Comparison of ENCODE assay signal across 20 mouse cellular contexts in genomic region chr14:28493806-28494205, GRCm38 (mm10). TPM values are rescaled to one million over a fixed set of nuclear protein-coding genes. Genes with fewer than 3 reads are reported as not detected.
DNase-seq lines count a peak whose midpoint lies in the region; ATAC-seq and TF ChIP-seq lines count a peak whose summit lies in the region.
"Had no signal": no experiment of that assay in that cellular context is flagged by ENCODE, and none has a peak within 500 bp of the region (broad histone marks: within the 10 kb centered on the region; RNA-seq: fewer than 3 reads in every experiment).

No protein-coding gene starts in this region.

- no peak for TF ChIP-seq EP300 in heart, adult 2 months (IDR thresholded peaks at IDR 0.05; ENCODE audit: insufficient read depth, low read depth, low read length)

- no peaks in the 10 kb centered on the region for H3K79me2 ChIP-seq in heart, adult 2 months (replicated peaks; ENCODE audit: control insufficient read depth, insufficient read depth, low read length)

- no peaks in the 10 kb centered on the region for H3K9me3 ChIP-seq in midbrain, embryonic 11.5 days (ENCODE audit: control insufficient read depth, low read length)
- no peaks in the 10 kb centered on the region for H3K9me3 ChIP-seq in midbrain, embryonic 16.5 days (replicated peaks; ENCODE audit: control insufficient read depth, low read length, poor library complexity, severe bottlenecking)

- H3K9ac ChIP-seq in heart, adult 2 months (ENCODE audit: low read depth, low read length), result no peak overlapping the region
- H3K9ac ChIP-seq in midbrain, embryonic 11.5 days (ENCODE audit: low read length), result no peak overlapping the region
- H3K9ac ChIP-seq in midbrain, embryonic 16.5 days (ENCODE audit: low read depth, low read length), result no peak overlapping the region

- no peak overlapping the region for H3K4me3 ChIP-seq in heart, adult 2 months
- no peak overlapping the region for H3K4me3 ChIP-seq in midbrain, embryonic 11.5 days (ENCODE audit: low read depth, low read length)
- no peak overlapping the region for H3K4me3 ChIP-seq in midbrain, embryonic 16.5 days (ENCODE audit: low read depth, low read length)

- H3K4me1 ChIP-seq in heart, adult 2 months (ENCODE audit: control insufficient read depth, insufficient read depth, low read length), result no peaks in the 10 kb centered on the region
- H3K4me1 ChIP-seq in midbrain, embryonic 11.5 days (ENCODE audit: control insufficient read depth, insufficient read depth, low read length), result no peaks in the 10 kb centered on the region
- H3K4me1 ChIP-seq in midbrain, embryonic 16.5 days (ENCODE audit: control insufficient read depth, insufficient read depth, low read length), result no peaks in the 10 kb centered on the region

- no peak overlapping the region for H3K27ac ChIP-seq in heart, adult 2 months
- no peak overlapping the region for H3K27ac ChIP-seq in midbrain, embryonic 11.5 days (ENCODE audit: low read depth, low read length)
- H3K27ac ChIP-seq in midbrain, embryonic 16.5 days (ENCODE audit: low read length), result no peak overlapping the region

- no peak for TF ChIP-seq POLR2A in heart, adult 2 months (IDR thresholded peaks at IDR 0.05; ENCODE audit: insufficient read depth, low read depth, low read length)

- TF ChIP-seq CTCF in heart, adult 2 months (IDR thresholded peaks at IDR 0.05), result no peak

- no peak overlapping the region for H3K4me2 ChIP-seq in midbrain, embryonic 11.5 days
- no peak overlapping the region for H3K4me2 ChIP-seq in midbrain, embryonic 16.5 days (ENCODE audit: low read length)

- intact Hi-C loops in heart, adult 2 months (cut with DNase I), result no loop called here

- ATAC-seq in midbrain, embryonic 11.5 days (ENCODE audit: low FRiP score), result no peak
- ATAC-seq in midbrain, embryonic 16.5 days, result no peak
- ATAC-seq: activated CD4-positive, CD25-positive, alpha-beta regulatory T cell, adult 4 months; CD4-positive, CD25-positive, alpha-beta regulatory T cell, adult 4 months; Patski had no signal

- DNase-seq in heart, adult 11 months, result peak; percentile 52
- DNase-seq in heart, adult 2 months, result no peak
- peak; percentile 81 for DNase-seq in midbrain, embryonic 11.5 days (ENCODE audit: low spot score, missing footprints)
- DNase-seq: adrenal gland, adult 2 months; adrenal gland, adult 8-10 months; adrenal gland, postnatal 10 days; adrenal gland, postnatal 14 days; adrenal gland, postnatal 25 days; adrenal gland, postnatal 36 days; B cell, adult 2 months; cerebellum, adult 11 months; cerebellum, adult 11-12 months; cerebellum, adult 18-20 months had no signal

- no peaks in the 10 kb centered on the region for H3K36me3 ChIP-seq in heart, adult 2 months (ENCODE audit: control insufficient read depth, insufficient read depth, low read length)
- H3K36me3 ChIP-seq in midbrain, embryonic 11.5 days (ENCODE audit: control insufficient read depth, insufficient read depth, low read length), result no peaks in the 10 kb centered on the region
- no peaks in the 10 kb centered on the region for H3K36me3 ChIP-seq in midbrain, embryonic 16.5 days (ENCODE audit: control insufficient read depth, insufficient read depth, low read length)
- H3K36me3 ChIP-seq: G1E had no signal

- 0 out of 2 replicates have a peak, but pooled peaks cover 2% of the 10 kb centered on the region for H3K27me3 ChIP-seq in heart, adult 2 months (ENCODE audit: control insufficient read depth, insufficient read depth, low read length)
- H3K27me3 ChIP-seq in midbrain, embryonic 11.5 days (ENCODE audit: control insufficient read depth, insufficient read depth, low read length), result no peaks in the 10 kb centered on the region
- H3K27me3 ChIP-seq in midbrain, embryonic 16.5 days (ENCODE audit: control insufficient read depth, insufficient read depth, low read depth, low read length), result no peaks in the 10 kb centered on the region
- H3K27me3 ChIP-seq: CH12.LX, Patski had no signal

- WGBS in heart, adult 2 months, result 91% methylated on average over 4 of the region's 4 CpGs
- 95% methylated on average over 4 of the region's 4 CpGs for WGBS in midbrain, embryonic 11.5 days
- WGBS in midbrain, embryonic 16.5 days, result 91% methylated on average over 4 of the region's 4 CpGs

RNA-seq across cellular contexts. Expression of gene Wnt5a, which starts 10.7 kb away (rescaled TPM):
- 10 to 100 TPM; 13.8 to 15.5 TPM for total RNA-seq in heart, adult 2 months (2021)
- 5.0 and 9.7 TPM in 2 replicates for polyA plus RNA-seq in heart, adult 2 months (2012; rRNA removed)
- polyA plus RNA-seq in midbrain, embryonic 11.5 days (2014; fragmentation: Nextera tagmentation; extraction: Ambion mirVana), result 27.8 and 31.3 TPM in 2 replicates
- 13.4 and 13.8 TPM in 2 replicates for polyA plus RNA-seq in midbrain, embryonic 16.5 days (2015; fragmentation: Nextera tagmentation; extraction: Ambion mirVana)
- total RNA-seq: CH12.LX, MEL had no signal
- polyA plus RNA-seq: activated CD4-positive, CD25-positive, alpha-beta regulatory T cell, adult 4 months; CD4-positive, CD25-positive, alpha-beta regulatory T cell, adult 4 months; G1E had no signal

Comparison
In these comparisons a context has a peak if more than half of its experiments do, and no peak if none do; other contexts are left out.
1. DNase-seq: peak in heart, adult 11 months (single experiment) and midbrain, embryonic 11.5 days (single experiment); none in heart, adult 2 months (0 of 2).